27 mouse cellular contexts compared by ENCODE assay signal in genomic region chr12:17106220-17106619, GRCm38 (mm10).
DNase-seq lines count a peak whose midpoint lies in the region; ATAC-seq and TF ChIP-seq lines count a peak whose summit lies in the region.
"Had no signal": no experiment of that assay in that cellular context is flagged by ENCODE, and none has a peak within 500 bp of the region (broad histone marks: within the 10 kb centered on the region; RNA-seq: fewer than 3 reads in every experiment).

No protein-coding gene starts in this region.

- no peaks in the 10 kb centered on the region for H3K36me3 ChIP-seq in lung, postnatal 0 days (ENCODE audit: insufficient read depth, low read length)
- no peaks in the 10 kb centered on the region for H3K36me3 ChIP-seq in MEL (ENCODE audit: control insufficient read depth in 1 of 2, insufficient read depth in 2 of 2, low read length in 2 of 2)
- H3K36me3 ChIP-seq in kidney, embryonic 16.5 days (ENCODE audit: insufficient read depth, low read length), result no peaks in the 10 kb centered on the region
- H3K36me3 ChIP-seq: embryonic facial prominence, embryonic 12.5 days; embryonic facial prominence, embryonic 15.5 days; heart, embryonic 10.5 days; heart, embryonic 13.5 days had no signal

- no peak overlapping the region for H3K9ac ChIP-seq in lung, postnatal 0 days (replicated peaks; ENCODE audit: low read depth)
- no peak overlapping the region for H3K9ac ChIP-seq in MEL (ENCODE audit: control insufficient read depth, low read depth, low read length, poor library complexity, severe bottlenecking)
- H3K9ac ChIP-seq in kidney, embryonic 16.5 days (replicated peaks; ENCODE audit: low read length), result no peak overlapping the region
- H3K9ac ChIP-seq: embryonic facial prominence, embryonic 12.5 days; embryonic facial prominence, embryonic 15.5 days; forebrain, postnatal 0 days; heart, embryonic 13.5 days; hindbrain, embryonic 14.5 days had no signal

- TF ChIP-seq RAD21 in MEL (IDR thresholded peaks at IDR 0.05; ENCODE audit: low read depth, low read length), result peak; percentile 5

- no peak overlapping the region for H3K27ac ChIP-seq in gastrocnemius, adult 2 months
- H3K27ac ChIP-seq in lung, postnatal 0 days (ENCODE audit: low read length), result no peak overlapping the region
- no peak overlapping the region for H3K27ac ChIP-seq in MEL (ENCODE audit: control insufficient read depth, low read depth, low read length)
- H3K27ac ChIP-seq in kidney, embryonic 16.5 days (ENCODE audit: low read length), result no peak overlapping the region
- H3K27ac ChIP-seq: embryonic facial prominence, embryonic 12.5 days; embryonic facial prominence, embryonic 15.5 days; heart, adult 2 months; heart, embryonic 10.5 days; heart, embryonic 13.5 days; hindbrain, embryonic 14.5 days; hindbrain, postnatal 0 days had no signal

- ATAC-seq in lung, postnatal 0 days, result no peak
- ATAC-seq in kidney, embryonic 16.5 days (ENCODE audit: low FRiP score, low TSS enrichment), result no peak
- ATAC-seq: forebrain, embryonic 14.5 days; forebrain, postnatal 0 days; hindbrain, postnatal 0 days; inflammation-experienced regulatory T-cells, adult 6 months; Patski had no signal

- intact Hi-C loops in gastrocnemius, adult 2 months (cut with DNase I), result no loop called here

- TF ChIP-seq CTCF in gastrocnemius, adult 2 months (IDR thresholded peaks at IDR 0.05), result peak; percentile 25; the same call in 1 of the 2 replicates
- TF ChIP-seq CTCF in lung, postnatal 0 days (IDR thresholded peaks at IDR 0.05), result peak; percentile 4; the same call in 1 of the 2 replicates
- peak in 1 of 3 experiments; percentile 7; a peak in 1 of 6 replicates for TF ChIP-seq CTCF in MEL (IDR thresholded peaks at IDR 0.05 in 2 of 3, conservative IDR thresholded peaks at IDR 0.05 in 1 of 3; ENCODE audit: control insufficient read depth in 1 of 3, insufficient read depth in 1 of 3, low read depth in 2 of 3, low read length in 3 of 3, poor library complexity in 1 of 3, severe bottlenecking in 1 of 3)

- H3K27me3 ChIP-seq in lung, postnatal 0 days (replicated peaks; ENCODE audit: insufficient read depth, low read length), result no peaks in the 10 kb centered on the region
- H3K27me3 ChIP-seq in MEL (ENCODE audit: control insufficient read depth in 1 of 2, insufficient read depth in 2 of 2, low read length in 2 of 2), result peaks cover 2 to 3% of the 10 kb centered on the region in 2 experiments; a peak in 3 of 4 replicates
- no peaks in the 10 kb centered on the region for H3K27me3 ChIP-seq in kidney, embryonic 16.5 days (ENCODE audit: insufficient read depth, low read length)
- H3K27me3 ChIP-seq: embryonic facial prominence, embryonic 12.5 days; embryonic facial prominence, embryonic 15.5 days; heart, embryonic 13.5 days; Patski had no signal

- no peak overlapping the region for H3K4me3 ChIP-seq in gastrocnemius, adult 2 months
- no peak overlapping the region for H3K4me3 ChIP-seq in lung, postnatal 0 days (ENCODE audit: low read depth, low read length)
- no peak overlapping the region for H3K4me3 ChIP-seq in MEL (ENCODE audit: control insufficient read depth in 1 of 2, insufficient read depth in 1 of 2, low read depth in 2 of 2, low read length in 2 of 2)
- no peak overlapping the region for H3K4me3 ChIP-seq in kidney, embryonic 16.5 days (ENCODE audit: low read length)
- H3K4me3 ChIP-seq: embryonic facial prominence, embryonic 12.5 days; embryonic facial prominence, embryonic 15.5 days; heart, adult 2 months; heart, embryonic 10.5 days; heart, embryonic 13.5 days had no signal

- TF ChIP-seq EP300 in lung, postnatal 0 days (IDR thresholded peaks at IDR 0.05), result no peak
- no peak for TF ChIP-seq EP300 in MEL (IDR thresholded peaks at IDR 0.05; ENCODE audit: low read depth in 1 of 2, low read length in 2 of 2)

- H3K4me2 ChIP-seq in lung, postnatal 0 days (replicated peaks; ENCODE audit: low read depth, low read length), result no peak overlapping the region
- H3K4me2 ChIP-seq in kidney, embryonic 16.5 days (replicated peaks; ENCODE audit: low read depth, low read length), result no peak overlapping the region
- H3K4me2 ChIP-seq: embryonic facial prominence, embryonic 12.5 days; embryonic facial prominence, embryonic 15.5 days; heart, embryonic 13.5 days; hindbrain, embryonic 14.5 days had no signal

- no peaks in the 10 kb centered on the region for H3K9me3 ChIP-seq in lung, postnatal 0 days (ENCODE audit: low read length)
- no peaks in the 10 kb centered on the region for H3K9me3 ChIP-seq in MEL (replicated peaks; ENCODE audit: insufficient read depth, low read length)
- H3K9me3 ChIP-seq in kidney, embryonic 16.5 days (ENCODE audit: low read length), result no peaks in the 10 kb centered on the region
- H3K9me3 ChIP-seq: embryonic facial prominence, embryonic 12.5 days; embryonic facial prominence, embryonic 15.5 days; heart, embryonic 10.5 days; heart, embryonic 13.5 days had no signal

- no peaks in the 10 kb centered on the region for H3K4me1 ChIP-seq in lung, postnatal 0 days (ENCODE audit: insufficient read depth, low read depth, low read length)
- H3K4me1 ChIP-seq in MEL (ENCODE audit: control insufficient read depth in 1 of 2, insufficient read depth in 2 of 2, low read length in 2 of 2), result 0 out of 4 replicates have a peak, but pooled peaks cover 0 to 2% of the 10 kb centered on the region in 2 experiments
- H3K4me1 ChIP-seq in kidney, embryonic 16.5 days (ENCODE audit: insufficient read depth, low read length), result no peaks in the 10 kb centered on the region
- H3K4me1 ChIP-seq: embryonic facial prominence, embryonic 12.5 days; embryonic facial prominence, embryonic 15.5 days had no signal

- TF ChIP-seq POLR2A in MEL (IDR thresholded peaks at IDR 0.05; ENCODE audit: control insufficient read depth in 1 of 2, insufficient read depth in 1 of 2, low read depth in 1 of 2, low read length in 2 of 2, poor library complexity in 1 of 2), result no peak

- no peak for DNase-seq in gastrocnemius, adult 2 months
- DNase-seq in gastrocnemius, adult 8-10 months (ENCODE audit: low spot score in 2 of 2), result no peak
- no peak for DNase-seq in lung, postnatal 0 days (ENCODE audit: low spot score)
- no peak for DNase-seq in lung, postnatal 4 days
- no peak for DNase-seq in MEL (ENCODE audit: low read depth, low spot score)
- DNase-seq: adrenal gland, postnatal 10 days; cerebellum, adult 11 months; cerebellum, adult 2 months; cerebellum, adult 9-11 months; cerebellum, postnatal 25 days; forebrain, postnatal 0 days; gastrocnemius, postnatal 10 days; gastrocnemius, postnatal 36 days; heart, adult 2 months; heart, postnatal 14 days; heart, postnatal 4 days; kidney, adult 11 months had no signal

- H3K79me2 ChIP-seq in MEL (ENCODE audit: control insufficient read depth, insufficient read depth, low read length, poor library complexity), result no peaks in the 10 kb centered on the region

- WGBS in lung, postnatal 0 days, result 77% methylated on average over 1 of the region's 1 CpGs
- WGBS in kidney, embryonic 16.5 days, result 78% methylated on average over 1 of the region's 1 CpGs

TF ChIP-seq in MEL, 35 proteins besides CTCF, POLR2A, EP300 and RAD21:
- TF ChIP-seq MYB (IDR thresholded peaks at IDR 0.05; ENCODE audit: low read depth, low read length), result no peak
- TF ChIP-seq ELF1 (IDR thresholded peaks at IDR 0.05; ENCODE audit: low read depth, low read length), result no peak
- no peak for TF ChIP-seq MEF2A (IDR thresholded peaks at IDR 0.05; ENCODE audit: extremely low read depth, insufficient replicate concordance, low read depth, low read length, poor library complexity, severe bottlenecking)
- TF ChIP-seq MXI1 (IDR thresholded peaks at IDR 0.05; ENCODE audit: low read depth, low read length), result no peak
- no peak for TF ChIP-seq POLR2AphosphoS5 (IDR thresholded peaks at IDR 0.05; ENCODE audit: borderline replicate concordance, low read depth, low read length)
- no peak for TF ChIP-seq NELFE (IDR thresholded peaks at IDR 0.05; ENCODE audit: low read depth, low read length)
- TF ChIP-seq ZC3H11A (IDR thresholded peaks at IDR 0.05; ENCODE audit: low read depth, low read length), result no peak
- TF ChIP-seq ZKSCAN1 (IDR thresholded peaks at IDR 0.05; ENCODE audit: low read depth, low read length), result no peak
- TF ChIP-seq POLR2AphosphoS2 (IDR thresholded peaks at IDR 0.05; ENCODE audit: low read length), result no peak
- TF ChIP-seq NRF1 (IDR thresholded peaks at IDR 0.05; ENCODE audit: insufficient read depth, low read depth, low read length, poor library complexity, severe bottlenecking), result no peak
- no peak for TF ChIP-seq TBP (IDR thresholded peaks at IDR 0.05; ENCODE audit: low read depth, low read length)
- no peak for TF ChIP-seq GABPA (IDR thresholded peaks at IDR 0.05; ENCODE audit: low read depth, low read length)
- no peak for TF ChIP-seq MAX (IDR thresholded peaks at IDR 0.05; ENCODE audit: low read length)
- TF ChIP-seq USF1 (IDR thresholded peaks at IDR 0.05; ENCODE audit: low read depth, low read length), result no peak
- TF ChIP-seq UBTF (IDR thresholded peaks at IDR 0.05; ENCODE audit: borderline replicate concordance, insufficient read depth, low read depth, low read length), result no peak
